Mouse (Mus musculus) kidney, postnatal 25 days (tissue): ENCODE measurements around the gene Lcp1.
A peak's percentile ranks its signal among the peaks of the same experiment; 100 is the strongest.

Experiments used
- DNase-seq, 2 experiments: peaks; one replicate each; pipeline ENCODE4 v3.0.0; 2021; ENCODE audit warnings: mixed read lengths in 2 of 2

The Lcp1 gene

DNA sequence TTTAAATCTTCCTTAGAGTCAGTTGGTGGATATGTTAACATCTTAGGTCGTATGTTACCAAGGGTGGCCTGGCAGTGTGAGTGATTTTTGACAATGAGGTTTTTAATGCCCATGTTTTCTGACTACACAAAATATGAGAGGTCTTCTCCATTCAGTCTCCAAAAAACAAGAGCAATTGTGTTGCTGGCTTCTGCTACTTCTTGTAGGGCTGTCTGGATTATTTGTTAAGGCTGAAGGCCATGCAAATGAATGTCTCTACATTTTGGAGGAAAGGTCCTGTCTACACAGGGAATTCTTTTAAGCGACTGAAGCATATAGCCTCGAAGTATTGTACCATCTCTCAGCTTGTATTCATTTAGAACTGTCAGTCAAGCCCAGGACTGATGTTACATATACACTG lies 46.5 kb downstream of the Lcp1 start:
- no peak for DNase-seq

DNA sequence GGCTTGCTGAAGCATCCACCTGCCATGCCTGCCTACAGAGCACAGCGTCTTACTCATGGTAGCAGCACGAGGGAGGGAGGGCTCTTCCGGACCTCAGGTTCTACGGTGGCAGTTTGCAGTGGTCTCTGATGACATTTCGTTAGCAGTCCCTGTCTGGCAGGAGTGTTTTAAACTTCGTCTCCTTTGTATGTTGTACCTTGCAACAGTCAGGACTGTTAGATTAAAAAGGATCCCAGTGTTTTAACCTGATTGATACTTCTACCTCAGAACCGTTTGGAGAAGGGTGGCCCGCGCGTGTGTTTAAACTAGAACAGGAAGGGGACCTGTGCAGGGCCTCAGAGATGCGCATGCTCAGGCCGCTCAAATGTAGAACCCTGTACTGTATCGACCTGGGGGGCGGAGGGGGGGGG lies 47.5 kb downstream of the Lcp1 start:
- DNase-seq: no peak

DNA sequence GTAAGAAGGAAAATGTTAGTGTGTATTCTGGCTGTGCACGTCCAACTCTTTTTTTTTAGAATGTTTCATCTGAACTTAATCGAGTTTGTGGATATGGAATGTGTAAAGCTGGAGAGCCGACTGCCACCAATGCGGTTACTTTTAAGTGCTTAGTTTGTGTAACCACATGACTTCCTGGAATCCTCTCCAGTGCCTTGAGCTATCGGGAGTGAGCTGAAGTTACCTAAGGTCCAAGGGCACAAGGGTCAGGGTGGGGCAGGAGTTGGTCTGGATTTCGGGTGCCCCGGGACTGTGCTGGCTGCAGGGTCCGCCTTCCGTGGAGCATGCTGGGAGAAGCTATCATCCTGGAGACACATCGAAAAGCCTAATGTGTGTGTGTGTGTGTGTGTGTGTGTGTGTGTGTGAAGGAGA lies 47.9 kb downstream of the Lcp1 start:
- DNase-seq: no peak

DNA sequence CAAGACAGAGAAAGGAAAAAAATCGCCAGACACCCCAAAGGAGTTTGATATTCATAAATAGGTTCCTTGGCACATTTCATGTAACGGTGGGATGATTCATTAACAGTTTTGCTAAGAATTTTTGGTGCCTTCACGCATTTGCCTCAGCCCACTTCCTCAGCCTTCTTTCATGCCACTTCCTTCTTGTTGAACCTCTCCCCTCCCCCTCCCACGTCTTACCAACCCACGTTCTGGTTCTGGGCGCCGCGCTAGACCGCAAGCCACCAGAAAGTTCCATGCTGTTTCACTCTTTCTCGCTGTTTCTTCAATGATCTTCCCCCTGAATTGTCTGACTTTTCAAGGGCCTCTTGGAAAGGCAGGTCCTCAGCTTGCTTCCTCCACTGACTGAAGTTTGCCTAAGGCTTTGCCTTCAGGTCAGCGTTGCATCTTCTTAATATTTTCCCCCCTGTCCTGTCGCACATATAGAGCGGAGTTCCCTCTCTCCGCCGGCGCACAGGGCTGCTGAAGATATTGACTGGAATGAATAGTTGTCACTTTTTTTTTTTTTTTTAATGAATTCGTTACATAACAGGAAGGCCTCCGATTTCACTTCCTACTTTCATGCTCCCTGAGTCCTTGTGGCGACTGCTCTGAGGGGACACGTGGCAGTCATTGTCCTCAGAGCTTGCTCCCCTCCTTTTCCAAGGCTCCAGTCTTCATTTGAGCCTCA lies 48.5 kb downstream of the Lcp1 start:
- no peak for DNase-seq

DNA sequence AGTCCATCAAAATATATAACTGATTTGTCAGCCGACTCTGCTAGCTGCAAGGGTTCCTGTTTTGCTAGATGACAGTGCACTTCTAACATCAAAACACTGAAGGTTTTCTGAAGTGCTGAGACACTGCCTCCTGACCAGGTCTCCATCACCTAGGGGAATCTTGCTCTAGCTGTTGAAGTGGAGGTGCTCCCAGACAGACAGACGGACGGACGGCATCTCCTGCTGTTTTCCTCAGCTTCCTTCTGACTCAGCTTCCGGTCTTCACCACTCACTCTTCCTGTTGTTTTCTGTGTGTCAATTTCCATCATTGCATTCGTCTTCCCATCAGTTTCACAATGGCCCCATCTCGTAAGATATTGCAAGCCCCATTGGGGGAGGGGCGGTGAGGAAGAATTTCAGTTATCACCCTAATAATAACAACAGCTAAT lies 49.7 kb downstream of the Lcp1 start:
- DNase-seq: no peak

DNA sequence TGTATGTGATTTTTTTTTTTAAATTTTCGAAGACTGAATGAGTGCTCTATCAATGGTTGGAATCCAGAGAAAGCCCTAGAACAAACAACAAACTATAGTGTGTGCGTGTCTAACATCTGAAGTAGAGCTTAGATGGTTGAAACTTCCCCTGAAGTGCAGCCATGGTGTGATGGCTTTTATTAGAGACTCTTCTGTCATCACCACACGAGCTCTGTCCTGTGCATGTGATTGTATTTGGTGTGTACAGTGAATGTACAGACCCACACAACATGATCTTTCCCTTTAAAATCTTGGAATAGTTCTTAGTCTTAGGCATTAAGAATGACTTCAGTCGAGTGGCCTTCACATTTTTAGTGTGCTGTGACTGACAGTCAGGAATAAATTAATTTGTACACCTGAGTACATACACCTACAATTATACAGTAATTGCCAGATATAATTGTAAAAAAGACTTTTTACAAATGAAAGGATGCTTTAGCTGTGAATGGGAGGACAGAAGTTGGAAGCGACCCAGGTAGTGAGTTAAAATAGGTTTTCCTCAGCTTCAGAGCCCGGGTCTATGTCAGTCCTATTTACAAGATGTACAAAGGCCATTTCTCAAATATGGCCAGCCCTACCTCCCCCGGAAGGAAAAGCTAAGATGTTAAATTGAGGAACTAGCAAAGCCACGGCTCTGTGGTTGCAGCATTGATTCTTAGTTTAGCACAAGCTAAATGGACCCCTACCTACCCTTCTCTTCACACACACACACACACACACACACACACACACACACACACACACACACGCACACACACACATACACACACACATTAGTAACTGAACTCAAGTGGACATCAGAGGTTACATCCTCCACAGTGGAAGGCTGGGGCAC lies 50.4 kb downstream of the Lcp1 start:
- no peak for DNase-seq

DNA sequence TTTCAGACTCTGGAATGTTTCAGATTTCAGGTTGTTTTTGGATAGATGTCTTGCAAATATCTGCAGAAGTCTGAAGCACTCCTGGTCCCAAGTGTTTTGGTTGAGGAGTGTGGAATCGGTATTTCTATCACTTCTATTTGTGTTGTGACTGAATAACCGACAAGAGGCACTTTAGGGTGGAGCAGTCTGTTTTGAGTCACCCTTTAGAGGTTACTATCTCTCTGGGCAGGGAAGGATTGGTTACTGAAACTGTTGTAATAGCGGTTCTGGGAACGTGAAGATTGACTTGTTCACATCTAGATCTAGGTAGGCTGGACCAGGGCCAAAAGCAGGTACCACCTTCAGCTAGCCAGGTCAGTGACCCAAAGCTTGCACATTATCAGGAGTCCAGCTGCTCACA lies 51.5 kb downstream of the Lcp1 start:
- no peak for DNase-seq

DNA sequence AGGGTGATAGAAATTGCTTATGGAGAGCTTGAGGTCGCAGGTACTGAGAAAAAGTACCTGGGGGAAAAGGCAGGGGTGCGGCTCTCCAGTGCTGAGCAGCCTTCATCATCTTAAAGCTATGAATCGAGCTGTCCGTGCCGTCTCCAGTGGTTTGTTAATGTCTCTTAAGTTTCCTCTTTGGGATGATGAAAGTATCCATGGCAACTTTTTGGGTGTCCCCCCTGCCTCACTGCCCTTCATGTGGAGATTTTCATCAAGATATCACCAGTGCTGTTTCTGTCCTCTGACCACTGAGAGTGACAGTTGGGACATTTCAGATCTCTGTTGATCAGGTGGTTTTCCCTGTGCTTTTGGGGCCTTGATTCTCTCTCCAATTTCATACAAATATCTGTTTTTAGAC lies 51.9 kb downstream of the Lcp1 start:
- DNase-seq: no peak

DNA sequence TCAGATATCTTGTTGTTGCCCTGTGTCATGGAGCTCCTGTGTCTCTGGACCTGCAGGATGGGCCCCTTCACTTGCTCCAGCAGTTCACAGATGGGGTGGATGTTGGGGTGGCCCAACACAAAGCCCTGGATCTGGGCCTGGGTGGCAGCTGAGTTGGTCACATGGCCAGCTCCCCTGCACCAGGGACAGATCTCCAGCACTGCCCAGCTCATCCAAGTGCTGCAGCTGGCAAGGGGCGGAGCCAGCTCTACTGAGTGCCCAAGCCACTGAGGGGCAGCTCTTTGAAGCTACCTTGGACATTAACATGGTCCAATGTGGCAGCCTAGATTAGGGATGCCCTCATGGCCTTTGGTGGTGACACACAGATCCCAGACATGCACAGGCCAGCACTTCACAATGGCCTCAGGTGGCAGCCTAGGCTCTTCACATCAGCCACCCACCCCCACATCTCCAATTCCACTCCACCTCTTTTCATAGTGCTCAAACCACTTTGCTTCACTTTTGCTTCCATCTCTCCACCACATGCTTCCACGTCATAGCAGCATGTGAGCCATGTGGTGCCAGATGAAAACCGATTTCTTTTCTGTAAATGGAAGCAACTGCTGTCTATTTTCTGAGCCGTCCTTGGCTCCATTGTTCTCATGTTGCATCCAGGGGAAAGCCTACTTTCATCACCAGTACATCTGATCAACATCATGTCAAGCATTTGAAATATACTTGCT lies 53.3 kb downstream of the Lcp1 start:
- DNase-seq: no peak

DNA sequence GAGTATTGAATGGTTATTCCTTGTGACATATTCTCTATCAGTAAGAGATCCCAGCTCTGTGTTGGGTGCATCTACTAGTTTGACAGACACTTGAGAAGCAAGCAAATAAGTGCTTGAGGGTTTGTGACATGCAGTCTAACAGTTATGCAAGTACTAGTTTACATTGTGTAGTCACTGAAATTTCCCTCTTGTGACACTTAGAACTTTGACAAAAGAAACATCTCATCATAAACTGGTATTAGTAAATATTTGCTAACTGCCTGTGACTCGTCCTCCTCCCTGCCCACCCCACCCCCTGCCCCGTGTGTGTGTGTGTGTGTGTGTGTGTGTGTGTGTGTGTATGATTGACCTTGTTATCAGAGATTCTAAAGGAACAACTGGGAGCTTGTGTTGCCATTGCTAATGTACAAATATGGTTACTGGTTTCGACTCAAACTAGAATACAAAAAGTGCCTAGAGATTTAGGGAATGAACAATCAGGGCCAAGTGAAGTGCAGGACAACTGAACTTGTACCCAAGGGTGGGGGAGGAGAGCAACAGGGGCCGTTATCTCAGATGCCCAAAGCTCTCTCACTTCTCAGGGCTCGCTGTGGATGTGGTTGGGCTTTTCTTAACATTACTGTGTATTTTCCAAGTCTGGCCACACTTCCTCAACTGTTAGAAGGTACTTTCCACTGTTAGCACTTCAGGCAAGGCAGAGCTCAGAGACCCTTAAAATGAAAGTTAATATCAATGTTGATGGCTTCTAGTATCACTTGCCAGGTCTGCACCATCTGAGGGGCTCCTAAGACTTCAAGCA lies 55.1 kb downstream of the Lcp1 start:
- no peak for DNase-seq

DNA sequence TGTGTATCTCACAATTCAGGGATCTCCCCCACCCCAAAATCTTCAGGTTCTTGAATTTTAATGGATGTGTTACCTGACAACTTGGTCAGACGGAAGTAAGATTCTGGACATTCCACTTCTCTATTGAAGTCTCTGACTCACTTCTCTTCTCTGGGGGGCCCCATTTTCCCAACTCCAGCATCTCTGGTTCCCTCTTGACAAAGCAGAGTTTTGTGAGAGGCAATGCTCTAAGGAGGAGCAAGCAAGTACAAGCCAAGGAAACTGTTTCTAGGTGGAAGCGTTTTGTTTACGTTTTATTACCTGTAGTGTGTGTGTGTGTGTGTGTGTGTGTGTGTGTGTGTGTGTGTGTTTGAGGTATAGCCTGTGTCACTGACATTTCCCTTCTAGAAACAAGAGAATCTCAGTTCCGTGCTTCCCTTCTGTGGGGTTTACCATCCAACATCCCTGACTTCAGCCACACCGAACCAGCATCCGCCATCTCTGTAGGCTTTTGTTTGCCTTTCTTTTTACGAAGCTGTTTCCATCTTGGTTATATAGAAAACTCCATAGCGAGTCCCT lies 56.0 kb downstream of the Lcp1 start:
- DNase-seq: no peak

DNA sequence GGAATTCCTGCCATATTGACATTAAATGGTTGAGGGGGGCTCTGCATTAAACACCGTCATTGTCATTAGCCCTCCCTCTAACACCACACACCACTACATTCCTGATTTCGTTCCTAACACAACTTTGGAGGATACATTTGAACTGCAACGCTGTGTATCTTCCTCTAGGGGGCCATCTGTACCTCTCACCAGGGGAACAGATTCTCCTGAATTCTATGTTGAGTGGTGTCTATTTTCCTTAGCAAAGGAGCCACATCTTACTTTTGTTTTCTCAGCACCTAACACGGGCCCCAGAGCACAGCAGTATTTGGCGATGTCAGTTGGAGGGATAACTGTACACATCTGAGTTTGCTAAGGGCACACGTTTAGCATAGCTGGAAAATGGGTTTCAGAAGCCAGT lies 57.6 kb downstream of the Lcp1 start:
- DNase-seq: no peak

DNA sequence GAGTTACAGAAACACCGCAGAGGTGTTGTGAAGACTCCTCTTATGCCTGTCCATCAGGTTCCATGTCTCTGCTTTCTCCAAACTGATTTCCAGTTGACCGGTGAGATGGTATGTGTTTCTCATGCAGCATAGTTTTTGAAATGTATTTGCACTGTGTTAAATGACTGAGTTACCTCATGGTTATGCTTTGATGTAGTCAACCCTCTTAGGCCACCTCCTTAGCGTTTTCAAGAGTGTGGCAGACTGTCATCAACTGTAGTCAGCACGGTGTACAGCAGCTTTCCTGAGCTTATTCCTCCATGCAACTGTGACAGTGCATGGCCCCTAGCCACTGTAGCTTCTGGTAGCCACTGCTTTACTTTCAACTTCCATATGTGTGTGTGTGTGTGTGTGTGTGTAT lies 58.1 kb downstream of the Lcp1 start:
- DNase-seq: no peak

DNA sequence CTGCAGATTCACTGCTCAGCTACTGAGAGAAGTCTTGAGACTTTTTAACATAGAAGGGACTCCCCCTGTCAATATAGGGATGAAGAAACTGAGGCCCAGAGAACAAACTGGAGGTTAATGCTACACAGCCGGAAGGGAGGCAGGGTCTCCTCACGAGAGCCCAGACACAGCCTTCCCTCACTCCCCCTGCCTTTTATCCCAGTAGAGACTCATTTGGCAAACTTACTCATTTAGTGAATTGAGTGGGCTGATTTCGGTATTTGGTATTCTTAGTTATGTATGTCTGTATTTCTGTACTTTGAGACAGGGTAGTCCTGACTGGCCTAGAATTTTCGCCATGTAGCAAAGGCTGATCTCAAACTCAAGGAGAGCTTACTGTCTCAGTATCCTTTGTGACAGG lies 59.8 kb downstream of the Lcp1 start:
- DNase-seq: no peak

DNA sequence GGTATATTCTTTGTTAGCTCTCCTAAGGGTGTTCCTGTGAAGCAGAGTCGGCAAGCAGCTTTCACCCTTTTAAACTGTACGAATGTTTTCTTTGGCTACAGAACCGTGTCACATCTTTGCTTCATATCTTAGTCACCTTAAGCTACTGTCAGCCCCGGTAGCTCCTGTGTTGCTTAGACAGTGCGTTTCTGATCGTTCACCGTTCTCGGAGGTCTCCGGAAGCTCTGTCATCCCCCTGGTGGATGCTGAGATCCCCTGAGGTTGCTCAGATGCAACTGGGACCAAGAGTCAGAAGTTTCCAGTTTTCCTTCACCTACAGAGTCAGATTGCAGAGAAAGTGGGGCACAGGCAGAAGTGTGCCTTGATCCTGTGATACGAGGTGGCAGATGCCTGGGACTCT lies 61.5 kb downstream of the Lcp1 start:
- DNase-seq: no peak

DNA sequence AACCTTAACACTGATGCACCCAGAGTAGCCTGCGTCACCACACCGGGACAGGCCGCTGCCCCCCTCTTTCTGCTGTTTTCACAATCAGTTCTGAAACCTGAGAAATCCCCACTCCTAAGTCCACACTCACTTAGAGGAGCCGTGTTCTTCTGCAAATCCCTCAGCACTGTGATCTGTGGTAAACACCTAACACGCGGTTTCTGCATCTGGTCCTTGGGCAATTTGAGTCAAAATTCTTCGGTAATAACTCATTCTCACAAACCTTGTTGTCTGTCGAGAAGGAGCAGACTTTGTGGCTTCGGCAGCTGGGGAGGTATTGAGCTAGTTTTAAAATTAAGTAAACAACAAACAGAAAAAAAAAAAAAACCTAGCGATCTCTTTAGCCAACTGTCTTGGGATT lies 62.0 kb downstream of the Lcp1 start:
- no peak for DNase-seq

DNA sequence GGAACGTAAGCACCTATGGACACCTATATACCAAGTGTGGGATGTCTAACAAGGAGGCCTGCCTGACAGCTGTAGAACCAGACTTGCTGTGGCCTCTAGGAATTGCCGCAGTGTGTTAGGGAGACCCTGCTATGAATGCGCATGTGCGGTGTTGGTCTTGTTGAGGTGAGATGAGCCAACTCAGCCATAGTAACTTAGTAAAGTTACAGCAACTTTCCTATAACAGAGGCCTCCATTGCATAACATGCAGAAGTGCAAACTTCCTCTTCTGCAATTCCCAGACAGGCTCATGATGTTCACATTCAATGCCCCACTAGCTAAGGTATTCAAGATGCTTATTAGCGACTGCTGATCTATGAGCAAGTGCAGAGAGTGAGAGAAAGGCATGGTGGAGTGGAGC lies 64.6 kb downstream of the Lcp1 start:
- DNase-seq: no peak

DNA sequence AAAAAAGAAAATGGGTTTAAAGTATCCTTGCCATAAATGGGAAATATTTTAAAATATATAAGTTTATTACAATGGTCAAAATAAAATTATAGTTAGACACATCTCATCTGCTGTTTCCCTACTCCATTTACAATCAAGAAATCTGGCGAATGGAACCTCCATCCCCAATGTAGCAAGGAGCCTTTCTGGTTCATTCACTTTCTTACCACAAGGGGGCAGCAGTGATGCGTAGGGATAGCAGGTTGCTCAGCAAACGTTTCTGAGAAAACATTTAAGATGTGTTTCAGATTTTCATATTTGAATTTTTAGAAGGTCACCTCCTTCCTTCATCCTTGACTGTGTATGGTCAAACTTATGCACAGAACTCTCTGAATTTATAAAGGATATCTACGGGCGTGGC lies 66.1 kb downstream of the Lcp1 start:
- peak in 1 of 2 experiments; percentile 72 for DNase-seq

DNA sequence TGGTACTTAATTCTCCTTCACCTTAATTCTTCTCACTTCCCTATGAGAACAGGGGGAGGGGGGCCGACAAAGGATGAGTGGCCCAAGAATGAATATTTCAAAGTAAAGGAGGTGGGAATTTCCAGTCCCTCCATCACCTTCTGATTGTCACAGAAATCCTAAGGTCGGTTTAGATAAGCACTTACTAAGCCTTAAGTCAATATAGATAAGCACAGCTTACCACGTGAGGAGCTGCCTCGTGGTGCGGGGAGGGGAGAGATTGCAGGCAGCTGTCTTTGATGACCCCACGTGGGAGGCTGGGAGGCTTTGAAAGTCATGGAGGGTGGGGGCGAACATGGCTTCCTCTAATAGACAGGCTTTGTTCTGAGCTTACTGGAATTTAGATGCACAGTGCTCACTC lies 66.8 kb downstream of the Lcp1 start:
- DNase-seq: no peak

DNA sequence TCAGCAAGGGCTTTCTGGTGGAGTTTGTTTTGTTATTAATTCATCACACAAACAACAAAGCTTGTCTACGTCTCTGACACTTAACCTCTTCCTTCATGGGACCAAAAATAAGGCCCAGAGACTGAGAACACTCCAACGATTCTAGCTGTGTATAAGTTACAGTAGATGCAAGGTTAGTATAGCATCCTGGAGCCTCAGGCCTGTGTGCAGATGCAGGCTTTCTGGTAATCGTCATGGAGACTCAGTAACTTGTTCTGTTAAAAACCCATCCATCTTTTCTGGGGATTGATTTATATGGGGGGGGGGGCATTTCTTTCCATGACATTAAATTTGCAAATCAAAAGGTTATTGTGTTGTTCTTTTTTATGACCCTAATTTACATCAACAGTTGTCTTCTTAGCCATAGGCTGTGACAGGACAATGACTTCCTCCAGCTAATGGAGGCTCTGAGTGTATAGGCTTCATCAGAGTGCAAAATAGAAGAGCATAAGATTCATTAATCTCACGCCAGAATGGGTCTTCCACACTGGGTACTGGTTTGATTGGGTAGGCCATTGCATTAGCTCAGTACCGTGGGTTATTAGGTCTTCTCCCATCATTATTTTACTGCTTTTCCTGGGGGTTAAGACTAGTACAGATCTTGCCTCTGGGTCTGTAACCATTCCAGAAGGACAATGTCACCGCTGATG lies 74.6 kb downstream of the Lcp1 start:
- DNase-seq: no peak

DNA sequence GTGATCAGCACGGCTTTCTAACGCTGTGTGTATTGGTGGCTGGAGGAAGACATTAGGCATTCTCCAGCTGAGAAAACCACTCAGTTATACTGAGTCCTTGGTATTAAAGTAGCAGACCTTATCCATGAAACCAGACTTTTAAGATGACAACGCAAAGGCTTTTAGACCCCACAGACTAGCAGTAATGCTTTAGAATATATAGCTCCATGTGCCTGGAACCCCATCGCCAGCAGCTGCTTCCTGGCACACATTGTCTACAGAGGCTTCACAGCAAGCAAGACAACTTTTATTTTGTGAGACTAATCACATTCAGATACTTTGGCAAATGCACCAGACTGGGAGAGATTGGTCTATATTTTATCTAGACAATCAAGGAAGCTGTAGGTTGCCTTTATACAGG lies 75.4 kb downstream of the Lcp1 start:
- no peak for DNase-seq

DNA sequence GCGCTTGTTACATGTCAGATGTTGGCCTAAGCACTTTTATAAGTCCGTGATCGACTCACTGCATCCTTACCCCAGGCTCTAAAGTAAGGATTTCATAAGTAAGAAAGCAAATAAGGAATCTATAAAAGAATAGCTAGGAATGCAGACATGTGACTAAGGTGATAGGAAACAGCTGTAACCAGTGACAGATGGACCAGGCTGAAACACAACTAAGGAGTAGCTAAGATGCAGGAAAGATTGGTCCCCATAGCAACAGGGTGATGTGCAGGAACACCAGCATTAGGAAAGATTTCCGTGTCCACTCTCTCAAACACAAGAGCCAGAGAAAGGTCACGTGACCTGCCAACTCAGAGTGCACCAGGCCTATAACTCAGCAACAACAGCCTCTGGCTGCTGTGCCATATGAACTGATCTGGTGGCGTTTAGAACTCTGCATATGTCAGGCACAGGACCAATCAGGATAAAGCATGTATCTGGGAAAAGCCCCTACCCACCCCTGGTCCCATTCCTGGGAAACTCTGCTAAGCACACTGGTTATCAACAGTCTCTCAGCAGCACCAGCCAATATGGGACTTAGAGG lies 77.8 kb downstream of the Lcp1 start:
- DNase-seq: no peak
